Mouse (Mus musculus) c-Kit-positive CD71-positive TER-119-negative erythroid progenitor cells, embryonic 14.5 days (primary cell): ENCODE measurements around the gene Cabp7.
A peak's percentile ranks its signal among the peaks of the same experiment; 100 is the strongest.

Source experiments
- DNase-seq: peaks from one replicate; pipeline ENCODE4 v3.0.0-alpha.2; 2013; ENCODE audit warnings: low read depth

Gene Cabp7

DNA sequence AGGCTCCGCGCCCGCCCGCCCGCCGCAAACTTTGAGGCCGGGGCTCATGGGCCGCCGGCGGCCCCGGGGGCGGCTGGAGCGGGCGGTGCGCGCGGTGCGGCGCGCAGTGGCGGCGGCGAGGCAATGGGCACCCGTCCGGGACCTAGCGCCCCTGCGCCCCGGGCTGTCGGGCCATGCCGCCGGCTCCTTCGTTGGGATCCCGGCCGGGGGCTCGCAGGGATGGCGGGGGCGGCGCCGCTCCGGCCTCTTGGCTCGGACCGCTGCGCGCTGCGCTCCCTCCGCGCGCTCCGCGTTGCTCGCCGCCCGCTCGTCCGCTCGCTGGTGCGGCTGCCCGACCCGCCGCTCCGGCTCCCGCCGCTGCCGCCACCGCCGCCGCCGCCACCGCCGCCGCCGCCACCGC, at the start of gene Cabp7:
Cabp7 (minus strand) TSS at position 46 of the 400 bp plus-strand sequence.
- no peak for DNase-seq

DNA sequence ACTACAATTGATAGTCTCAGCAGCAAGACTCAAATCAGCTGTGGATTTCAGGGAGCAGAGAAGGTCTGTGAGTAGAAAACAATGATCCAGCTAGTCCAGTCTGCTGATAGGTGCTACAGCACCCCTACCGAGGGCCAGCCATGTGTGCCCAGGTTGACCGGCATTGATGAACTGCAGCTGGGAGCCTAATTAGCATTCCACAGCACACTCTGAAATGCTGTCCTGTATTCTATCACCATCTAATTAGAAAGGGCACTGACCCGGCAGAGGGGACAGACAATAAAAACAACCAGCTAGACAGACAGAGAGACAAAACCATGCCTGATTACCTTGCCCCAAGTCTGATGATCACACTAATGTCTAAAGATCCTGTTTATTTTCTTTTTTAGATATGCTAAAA, 46.4 kb upstream of the Cabp7 start:
- no peak for DNase-seq

DNA sequence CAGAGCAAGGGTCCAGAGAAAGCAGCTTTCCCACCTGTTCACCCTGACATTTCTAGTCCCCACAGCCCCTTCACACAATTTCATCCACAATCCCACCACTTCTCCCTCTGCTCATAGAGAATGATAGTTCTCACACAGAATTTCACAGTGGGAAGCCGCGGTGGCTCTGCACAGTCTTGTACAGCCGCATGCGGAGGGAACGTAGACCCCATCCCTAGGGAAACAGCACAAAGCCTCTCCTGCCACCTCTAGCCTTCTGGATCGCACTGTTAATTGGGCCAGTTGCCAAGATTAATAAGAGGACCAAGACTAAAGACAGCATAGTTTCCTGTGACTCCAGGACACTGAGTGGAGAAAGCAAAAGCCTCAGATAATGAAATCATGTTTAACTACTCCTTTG, 45.0 kb upstream of the Cabp7 start:
- no peak for DNase-seq

DNA sequence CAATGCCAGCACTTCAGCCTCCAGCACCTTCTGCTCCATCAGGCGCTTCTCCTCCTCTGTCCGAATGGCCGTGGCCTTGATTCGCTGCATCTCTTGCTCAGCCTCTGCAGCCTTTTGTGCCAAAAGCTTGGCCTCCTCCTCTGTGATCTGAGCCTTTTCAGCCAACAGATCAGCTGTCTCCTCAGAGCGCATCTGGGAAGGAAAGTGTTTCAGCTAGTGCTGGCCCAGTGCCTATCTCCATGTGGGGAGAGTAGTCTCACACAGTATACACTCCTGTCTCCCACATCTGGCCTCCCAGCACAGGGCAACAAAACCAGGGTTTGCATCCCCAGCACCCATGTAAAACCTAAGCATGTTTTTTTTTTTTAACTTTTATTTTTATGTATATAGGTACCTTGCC, 43.1 kb upstream of the Cabp7 start:
- no peak for DNase-seq

DNA sequence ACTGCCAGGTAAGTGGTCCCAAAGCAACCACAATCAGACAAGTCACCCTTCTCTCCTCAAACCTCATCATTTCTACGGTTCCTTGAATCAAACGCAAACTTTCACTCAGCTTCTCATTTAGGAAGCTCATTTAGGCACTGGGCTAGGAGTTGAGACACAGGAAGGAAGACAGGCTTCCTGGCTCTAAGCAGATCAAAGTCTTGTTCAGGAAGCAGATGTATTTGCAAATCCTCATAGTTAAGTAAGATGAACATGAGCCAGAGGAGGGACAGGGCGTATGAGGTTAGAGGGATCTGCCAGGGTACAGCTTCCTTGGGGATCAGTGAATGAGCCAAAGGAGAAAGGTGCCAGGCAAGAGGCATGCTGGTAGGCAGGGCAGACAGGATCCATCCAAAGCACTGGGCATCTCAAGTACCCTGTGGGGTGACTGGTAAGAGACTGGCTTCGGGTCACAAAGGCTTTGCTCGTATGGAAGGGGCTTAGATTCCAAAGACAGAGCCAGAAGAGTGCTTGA, 38.1 kb upstream of the Cabp7 start:
- no peak for DNase-seq

- no peak for DNase-seq
These were observed 36.5 kb upstream of the Cabp7 start for GRCm38 (mm10) chr11:4783116-4783515.

GRCm38 (mm10) chr11:4780927-4781326, 34.3 kb upstream of the Cabp7 start:
- DNase-seq = no peak

DNA sequence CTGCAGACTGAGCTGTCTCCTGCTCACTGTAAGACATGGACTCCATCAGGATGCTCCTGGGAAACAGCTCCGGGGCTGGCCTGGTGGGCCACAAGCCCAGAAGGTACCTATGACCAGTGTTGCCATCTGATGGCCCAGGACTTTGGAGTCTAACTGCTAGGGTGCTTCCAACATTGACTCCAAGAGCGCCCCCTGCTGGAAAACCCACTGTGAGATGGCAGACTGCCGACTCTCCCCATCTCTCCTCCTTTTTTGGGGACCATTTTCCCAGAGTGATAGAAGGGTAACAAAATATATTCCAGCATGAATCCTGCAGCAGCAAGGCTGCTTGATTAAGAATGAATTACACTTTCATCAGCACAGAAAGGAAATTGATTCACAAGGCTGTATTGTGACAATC, 26.3 kb upstream of the Cabp7 start:
- peak; percentile 38 for DNase-seq

GRCm38 (mm10) chr11:4771756-4772155, 25.2 kb upstream of the Cabp7 start:
- DNase-seq = no peak

DNA sequence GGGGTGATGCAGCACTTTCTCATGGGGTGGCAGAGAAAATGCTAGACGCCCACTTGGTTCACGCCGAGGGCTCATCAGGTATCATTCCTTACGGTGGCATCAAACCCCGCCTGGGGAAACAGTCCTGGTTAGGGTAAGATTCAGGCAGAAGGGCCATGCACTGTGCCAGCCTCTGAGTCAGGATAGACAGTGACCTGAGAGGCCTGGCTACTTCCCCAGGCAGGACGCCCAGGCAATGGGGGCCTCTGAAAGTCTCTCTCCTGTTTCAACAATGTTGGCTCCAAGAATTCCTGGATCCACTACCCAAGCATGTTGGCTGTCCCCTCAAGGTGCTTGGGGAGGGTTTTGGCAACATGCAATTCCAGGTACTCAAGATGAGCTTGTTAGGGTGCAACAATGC, 23.3 kb upstream of the Cabp7 start:
- DNase-seq = no peak

DNA sequence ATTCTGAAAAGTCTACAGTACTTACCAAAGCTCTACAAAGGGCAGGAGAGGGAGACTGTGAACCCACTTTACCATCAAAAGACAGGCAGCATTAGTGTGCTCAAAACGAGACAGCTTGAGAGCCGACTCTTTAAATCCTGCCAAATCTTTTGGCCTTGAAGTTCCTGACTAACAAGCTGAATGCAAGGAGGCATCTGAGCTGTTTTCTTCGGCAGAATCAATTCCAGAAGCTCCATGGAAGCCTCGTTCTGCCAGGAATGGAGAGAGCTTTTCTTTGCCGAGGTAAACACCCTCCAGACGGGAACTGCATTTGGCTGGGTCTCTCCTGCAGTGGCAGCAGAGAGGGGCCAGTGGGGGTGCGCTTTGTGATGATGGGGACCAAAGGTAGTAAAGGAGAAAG, 22.7 kb upstream of the Cabp7 start:
- no peak for DNase-seq

DNA sequence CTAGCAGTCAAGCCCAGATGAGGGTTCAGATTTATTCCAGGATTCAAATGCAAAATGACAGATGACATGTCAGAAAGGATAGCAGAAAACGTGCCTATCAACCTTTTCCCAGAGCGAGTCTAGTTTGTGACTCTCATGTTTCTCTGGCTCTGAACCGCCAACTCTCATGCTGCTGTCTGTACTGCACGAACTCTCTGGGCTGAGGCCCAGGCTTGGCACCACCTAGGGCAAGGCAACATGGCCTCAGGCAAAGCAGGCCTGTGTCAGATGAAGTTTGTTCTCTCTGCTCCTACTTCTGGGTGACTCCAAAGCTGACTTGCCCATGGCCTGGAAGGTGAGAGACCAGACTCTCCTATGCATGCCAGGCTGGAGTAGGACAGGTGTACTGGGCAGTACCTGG, 21.8 kb upstream of the Cabp7 start:
- DNase-seq = no peak

DNA sequence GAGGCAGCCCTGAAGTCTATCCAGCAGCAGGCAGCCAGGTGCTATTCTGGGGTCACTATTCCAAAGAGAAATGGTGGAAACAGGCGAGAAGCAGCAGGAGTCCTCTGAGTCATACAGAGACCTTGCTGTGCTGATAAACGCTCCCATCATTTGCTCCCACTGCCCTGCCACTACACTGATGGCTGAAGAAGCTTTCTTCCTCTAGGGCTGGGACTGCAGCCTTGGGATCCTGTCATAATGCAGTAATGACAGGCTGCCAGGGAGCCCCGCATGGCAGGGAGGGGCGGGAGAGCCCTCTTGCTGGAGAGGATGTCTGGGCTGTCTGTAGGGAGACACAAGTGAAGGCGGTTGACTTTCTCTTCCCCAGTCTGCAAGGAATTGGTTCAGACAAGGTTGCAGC, 17.9 kb upstream of the Cabp7 start:
- no peak for DNase-seq

- DNase-seq = no peak
These were observed 17.1 kb upstream of the Cabp7 start for GRCm38 (mm10) chr11:4763631-4764030.

GRCm38 (mm10) chr11:4762511-4762910, 15.9 kb upstream of the Cabp7 start:
- no peak for DNase-seq

GRCm38 (mm10) chr11:4761991-4762390, 15.4 kb upstream of the Cabp7 start:
- DNase-seq = no peak

GRCm38 (mm10) chr11:4760438-4760837, 13.9 kb upstream of the Cabp7 start:
- no peak for DNase-seq

GRCm38 (mm10) chr11:4757789-4758158, 11.2 kb upstream of the Cabp7 start:
- DNase-seq = no peak

- DNase-seq = no peak
These were observed 10.6 kb upstream of the Cabp7 start for GRCm38 (mm10) chr11:4756984-4757788.

DNA sequence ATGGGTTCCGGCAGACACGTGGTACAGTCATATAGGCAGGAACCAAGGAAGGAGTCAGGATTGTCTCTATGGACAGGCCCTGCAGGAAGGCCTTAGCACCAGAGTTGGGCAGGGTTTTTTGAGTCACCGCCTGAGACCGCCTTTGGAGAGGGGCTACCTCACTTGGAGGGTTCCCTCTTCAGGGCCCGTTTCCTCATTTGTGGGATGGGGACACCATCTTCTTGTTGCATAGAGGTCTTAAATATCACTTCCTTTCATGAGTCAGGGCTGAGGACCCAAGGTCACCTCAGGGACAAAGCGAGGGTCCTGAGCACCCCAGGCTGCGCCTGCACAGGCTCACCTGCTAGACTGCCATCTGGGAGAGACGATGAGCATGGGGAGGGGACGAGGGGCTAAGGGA, 9.9 kb upstream of the Cabp7 start:
- no peak for DNase-seq

DNA sequence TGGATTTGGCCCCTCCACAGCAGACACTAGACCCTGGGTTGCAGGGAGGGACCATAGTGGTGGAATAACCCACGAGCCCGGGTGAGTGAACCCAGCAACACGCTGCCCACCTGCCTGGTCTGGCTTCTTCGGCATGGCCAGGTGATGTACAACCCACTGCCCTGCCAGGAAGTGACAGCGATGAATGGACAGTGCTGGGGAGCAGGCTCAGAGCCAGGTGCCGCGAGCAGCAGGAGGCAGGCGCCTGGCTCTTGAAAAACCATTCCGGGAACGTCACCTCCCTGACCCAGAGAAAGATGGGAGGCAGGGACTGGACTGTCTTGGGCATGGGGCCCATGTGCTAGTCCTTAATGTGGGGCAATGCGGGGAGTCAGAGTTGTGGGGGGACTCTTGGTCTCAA, 8.3 kb upstream of the Cabp7 start:
- DNase-seq = no peak

GRCm38 (mm10) chr11:4754036-4754435, 7.5 kb upstream of the Cabp7 start:
- DNase-seq = no peak

DNA sequence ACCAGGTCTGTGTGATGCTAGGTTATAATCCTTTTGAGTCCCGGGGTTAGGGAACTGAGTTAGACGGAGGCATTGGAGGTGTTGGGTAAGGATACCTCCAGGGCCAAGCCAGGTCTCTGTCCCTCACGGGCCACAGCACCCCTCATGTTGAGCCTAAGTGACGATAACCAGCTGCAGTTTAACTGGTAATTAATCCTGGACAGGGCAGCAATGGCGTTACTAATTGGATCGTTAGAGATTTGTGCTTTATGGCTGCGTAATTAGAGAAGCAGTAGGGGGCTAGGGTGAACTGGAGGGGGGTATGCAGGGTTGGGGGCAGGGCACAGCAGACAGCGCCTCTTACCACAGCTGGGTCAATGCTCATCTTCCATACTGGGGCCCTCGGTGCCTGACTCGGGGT, 6.3 kb upstream of the Cabp7 start:
- DNase-seq = no peak

DNA sequence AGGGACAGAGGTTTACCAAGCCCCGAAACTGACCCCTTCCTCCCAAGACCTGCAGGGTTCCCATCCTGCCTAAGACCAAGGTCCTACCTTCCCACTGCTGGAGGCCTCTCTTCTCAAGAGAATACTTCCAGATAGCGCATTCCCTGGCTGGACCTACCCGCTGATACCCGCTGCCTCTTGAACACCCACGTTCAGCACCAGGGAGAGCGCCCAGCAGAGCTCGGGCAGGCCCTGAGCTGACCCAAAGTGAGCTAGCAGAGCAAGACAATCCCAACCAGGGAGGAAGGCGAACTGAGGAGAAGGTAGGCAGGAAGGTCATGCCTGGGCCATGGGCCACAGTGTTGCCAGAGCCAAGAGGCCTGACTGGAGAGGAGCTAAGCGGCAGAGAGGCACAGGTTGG, 3.7 kb upstream of the Cabp7 start:
- DNase-seq = peak; percentile 58
